Comparison of ENCODE assay signal across 9 mouse cellular contexts in genomic region chr5:131600325-131601125, GRCm38 (mm10).
A peak's percentile ranks its signal among the peaks of the same experiment; 100 is the strongest.
DNase-seq lines count a peak whose midpoint lies in the region; ATAC-seq and TF ChIP-seq lines count a peak whose summit lies in the region.
"Had no signal": no experiment of that assay in that cellular context is flagged by ENCODE, and none has a peak within 500 bp of the region (broad histone marks: within the 10 kb centered on the region; RNA-seq: fewer than 3 reads in every experiment).

No protein-coding gene starts in this region.

- no peak overlapping the region for H3K4me2 ChIP-seq in lung, postnatal 0 days (replicated peaks; ENCODE audit: low read depth, low read length)

- no peak for TF ChIP-seq EP300 in lung, postnatal 0 days (IDR thresholded peaks at IDR 0.05)

- peak; percentile 65 for ATAC-seq in frontal cortex, adult (ENCODE audit: low TSS enrichment)
- peak; percentile 83 for ATAC-seq in lung, postnatal 0 days

- H3K4me3 ChIP-seq in layer of hippocampus, adult 2 months, result peak overlapping the region; percentile 1; the same call in 1 of the 2 replicates
- no peak overlapping the region for H3K4me3 ChIP-seq in lung, postnatal 0 days (ENCODE audit: low read depth, low read length)

- 20% methylated on average over 14 of the region's 14 CpGs for WGBS in lung, postnatal 0 days

- no peak overlapping the region for H3K9ac ChIP-seq in lung, postnatal 0 days (replicated peaks; ENCODE audit: low read depth)

- no peaks in the 10 kb centered on the region for H3K36me3 ChIP-seq in lung, postnatal 0 days (ENCODE audit: insufficient read depth, low read length)

- 0 out of 2 replicates have a peak, but pooled peaks cover 7% of the 10 kb centered on the region for H3K27me3 ChIP-seq in lung, postnatal 0 days (replicated peaks; ENCODE audit: insufficient read depth, low read length)

- H3K27ac ChIP-seq in layer of hippocampus, adult 2 months, result peak overlapping the region; percentile 62
- no peak overlapping the region for H3K27ac ChIP-seq in lung, postnatal 0 days (ENCODE audit: low read length)
- H3K27ac ChIP-seq: macrophage had no signal

- intact Hi-C loops in heart, postnatal 36 days (cut with DNase I), result no loop called here

- H3K4me1 ChIP-seq in lung, postnatal 0 days (ENCODE audit: insufficient read depth, low read depth, low read length), result no peaks in the 10 kb centered on the region

- no peaks in the 10 kb centered on the region for H3K9me3 ChIP-seq in lung, postnatal 0 days (ENCODE audit: low read length)

- no peak for TF ChIP-seq CTCF in layer of hippocampus, adult 2 months (conservative IDR thresholded peaks at IDR 0.05)
- no peak for TF ChIP-seq CTCF in lung, postnatal 0 days (IDR thresholded peaks at IDR 0.05)

- peak; percentile 77 for DNase-seq in NIH3T3 (ENCODE audit: low read depth)
- DNase-seq in cerebellum, adult 8-10 months, result peak; percentile 52
- peak; percentile 84 for DNase-seq in heart, postnatal 36 days
- DNase-seq in layer of hippocampus, adult 2 months (ENCODE audit: low spot score in 2 of 2), result peak; percentile 67 to 68
- DNase-seq in lung, postnatal 0 days (ENCODE audit: low spot score), result peak; percentile 42
- DNase-seq in retina, postnatal 1 day, result peak; percentile 96
- no peak for DNase-seq in spleen, postnatal 14 days (ENCODE audit: low spot score in 2 of 2)

Comparison
In these comparisons a context has a peak if more than half of its experiments do, and no peak if none do; other contexts are left out.
1. DNase-seq: peak in NIH3T3 (single experiment), cerebellum, adult 8-10 months (single experiment), heart, postnatal 36 days (2 of 2), layer of hippocampus, adult 2 months (2 of 2), lung, postnatal 0 days (single experiment) and retina, postnatal 1 day (single experiment); none in spleen, postnatal 14 days (0 of 2).